Mouse (Mus musculus) cerebellum, adult 2 months (tissue): ENCODE data around the gene Fopnl.

Experiments
- CTCF ChIP-seq: fragments of 200-500 bp; IDR thresholded peaks from 2 replicates; pipeline ENCODE4 v1.5.1; 2011; ENCODE audit warnings: low read depth, mild to moderate bottlenecking, control low read depth, low read length, moderate library complexity, borderline replicate concordance; ENCODE audit not compliant: insufficient read depth
- POLR2A ChIP-seq: fragments of 200-500 bp; IDR thresholded peaks from 2 replicates; pipeline ENCODE4 v1.6.1; 2011; ENCODE audit warnings: low read length, control low read depth, borderline replicate concordance; ENCODE audit not compliant: insufficient read depth

DNA sequence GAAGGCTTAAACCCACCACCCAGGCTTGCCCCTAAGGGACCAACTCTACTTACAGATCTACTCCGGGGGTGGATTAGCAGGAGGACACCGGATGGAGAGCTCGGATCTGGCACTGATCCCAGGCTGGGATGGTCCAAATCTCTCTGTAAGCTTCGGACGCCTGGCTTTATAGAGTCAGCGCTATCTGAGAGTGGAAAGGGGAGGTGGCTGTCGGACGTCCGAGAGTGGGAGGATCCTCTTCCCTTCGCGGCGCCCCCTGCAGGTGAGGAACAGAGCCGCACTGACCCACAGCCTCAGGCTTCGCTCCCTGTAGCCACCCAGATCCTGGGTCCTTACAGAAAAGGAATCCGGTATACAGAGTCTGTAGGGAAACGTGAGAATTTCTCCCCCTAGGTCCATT lies 26.0 kb downstream of the Fopnl start, which contains the start of gene Myh11:
- TF ChIP-seq POLR2A = no peak
- 0 out of 2 replicates have a peak, but pooled peaks have one; percentile 20 for TF ChIP-seq CTCF
